Comparison of ENCODE assay signal across 7 mouse cellular contexts in the genomic region with DNA sequence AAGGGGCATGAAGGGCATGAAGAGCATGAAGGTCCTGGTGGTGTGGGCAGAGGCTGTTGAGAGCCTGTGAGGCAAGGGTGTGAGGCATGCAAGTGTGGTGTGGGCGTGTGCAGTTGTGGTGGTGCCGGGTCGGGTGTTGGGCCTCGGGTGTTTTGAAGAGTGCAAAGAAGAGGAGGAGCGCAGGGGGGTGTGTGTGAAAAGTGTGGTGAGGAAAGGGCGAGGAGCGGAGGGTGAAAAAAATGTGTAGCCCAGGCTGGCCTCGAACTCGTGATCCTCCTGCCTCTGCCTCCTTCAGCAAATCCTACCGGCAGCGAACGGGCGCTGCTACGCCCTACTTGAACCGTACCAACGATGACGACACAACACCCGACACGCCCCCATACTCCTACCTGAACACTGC. TPM values are rescaled to one million over a fixed set of nuclear protein-coding genes. Genes with fewer than 3 reads are reported as not detected.
DNase-seq lines count a peak whose midpoint lies in the region; ATAC-seq and TF ChIP-seq lines count a peak whose summit lies in the region.
"Not testable (repeated sequence)": the region's sequence is repeated elsewhere in the genome, so short reads cannot be mapped to it uniquely, and the experiment has no call there.

No protein-coding gene starts in this region.

- peak overlapping the region; percentile 28; the same call in 1 of the 2 replicates for H3K4me2 ChIP-seq in forebrain, embryonic 15.5 days (replicated peaks)
- H3K4me2 ChIP-seq in hindbrain, embryonic 13.5 days: peak overlapping the region; percentile 37
- H3K4me2 ChIP-seq in limb, embryonic 12.5 days: peak overlapping the region; percentile 42

- not testable (repeated sequence) for H3K9ac ChIP-seq in forebrain, embryonic 15.5 days (replicated peaks); hindbrain, embryonic 13.5 days; limb, embryonic 12.5 days (replicated peaks)

- H3K9me3 ChIP-seq in forebrain, embryonic 15.5 days; hindbrain, embryonic 13.5 days; limb, embryonic 12.5 days: not testable (repeated sequence)

- H3K36me3 ChIP-seq in forebrain, embryonic 15.5 days; hindbrain, embryonic 13.5 days; limb, embryonic 12.5 days: not testable (repeated sequence)

- TF ChIP-seq POLR2A in cortical plate, adult 2 months (IDR thresholded peaks at IDR 0.05; ENCODE audit: extremely low read depth, insufficient read depth, low read length): not testable (repeated sequence)

- WGBS in forebrain, embryonic 15.5 days: 55% methylated on average over 9 of the region's 19 CpGs
- WGBS in hindbrain, embryonic 13.5 days: 68% methylated on average over 9 of the region's 19 CpGs
- WGBS in limb, embryonic 12.5 days: 54% methylated on average over 9 of the region's 19 CpGs

- peak overlapping the region; percentile 37; the same call in 1 of the 2 replicates for H3K27ac ChIP-seq in cortical plate, adult 2 months (ENCODE audit: insufficient read depth, low read length)
- H3K27ac ChIP-seq in forebrain, embryonic 15.5 days (replicated peaks); hindbrain, embryonic 13.5 days; limb, embryonic 12.5 days: not testable (repeated sequence)

- not testable (repeated sequence) for H3K27me3 ChIP-seq in forebrain, embryonic 15.5 days; hindbrain, embryonic 13.5 days; limb, embryonic 12.5 days

- 0 out of 2 replicates have a peak, but pooled peaks have one; percentile 46 for ATAC-seq in forebrain, embryonic 15.5 days (replicated peaks)
- 0 out of 2 replicates have a peak, but pooled peaks have one; percentile 32 for ATAC-seq in hindbrain, embryonic 13.5 days (ENCODE audit: low FRiP score)
- ATAC-seq in limb, embryonic 12.5 days (ENCODE audit: insufficient number of reproducible peaks, insufficient read depth, low FRiP score, low TSS enrichment, low read depth): not testable (repeated sequence)
- peak; percentile 72 for ATAC-seq in megakaryocyte, adult 5-6 weeks (ENCODE audit: poor library complexity, severe bottlenecking)
- peak; percentile 66 for ATAC-seq in neutrophil, adult 5-6 weeks (ENCODE audit: extremely low read depth, insufficient number of reproducible peaks, low FRiP score, poor library complexity, severe bottlenecking)

- DNase-seq in MEL-GATA-1-ER (ENCODE audit: extremely low read depth, low read depth): peak; percentile 52

- TF ChIP-seq CTCF in cortical plate, adult 2 months (IDR thresholded peaks at IDR 0.05; ENCODE audit: extremely low read depth, insufficient read depth, low read length): not testable (repeated sequence)

- H3K4me3 ChIP-seq in cortical plate, adult 2 months (ENCODE audit: insufficient read depth, low read length): peak overlapping the region; percentile 34
- peak overlapping the region; percentile 30 for H3K4me3 ChIP-seq in forebrain, embryonic 15.5 days
- H3K4me3 ChIP-seq in hindbrain, embryonic 13.5 days: peak overlapping the region; percentile 21; the same call in 1 of the 2 replicates
- peak overlapping the region; percentile 27 for H3K4me3 ChIP-seq in limb, embryonic 12.5 days (replicated peaks)

- H3K4me1 ChIP-seq in cortical plate, adult 2 months (ENCODE audit: control insufficient read depth, insufficient read depth, low read length); forebrain, embryonic 15.5 days; hindbrain, embryonic 13.5 days (replicated peaks); limb, embryonic 12.5 days (replicated peaks): not testable (repeated sequence)

RNA-seq across cellular contexts. Expression of gene Pdia4, which starts 41.5 kb away (rescaled TPM):
- polyA plus RNA-seq in cortical plate, adult 2 months (2012; rRNA removed): 29.4 and 33.2 TPM in 2 replicates
- polyA plus RNA-seq in forebrain, embryonic 15.5 days (2015; fragmentation: Nextera tagmentation; extraction: Ambion mirVana): 145 TPM in 2 replicates
- polyA plus RNA-seq in hindbrain, embryonic 13.5 days (2015; fragmentation: Nextera tagmentation; extraction: Ambion mirVana): 177 and 180 TPM in 2 replicates
- polyA plus RNA-seq in limb, embryonic 12.5 days (2016; fragmentation: Nextera tagmentation; extraction: Ambion mirVana): 273 and 276 TPM in 2 replicates
- 50.6 and 54.3 TPM in 2 replicates for total RNA-seq in megakaryocyte, adult 5-6 weeks (2015)
- 166 TPM in 2 replicates for total RNA-seq in megakaryocyte, adult 5-6 weeks (2017)
- total RNA-seq in neutrophil, adult 5-6 weeks (2017): 114 and 126 TPM in 2 replicates

RNA-seq across cellular contexts. Expression of gene Zfp786, which starts 58.9 kb away (rescaled TPM):
- polyA plus RNA-seq in cortical plate, adult 2 months (2012; rRNA removed): 2.0 and 2.3 TPM in 2 replicates
- polyA plus RNA-seq in forebrain, embryonic 15.5 days (2015; fragmentation: Nextera tagmentation; extraction: Ambion mirVana): 17.3 and 18.5 TPM in 2 replicates
- polyA plus RNA-seq in hindbrain, embryonic 13.5 days (2015; fragmentation: Nextera tagmentation; extraction: Ambion mirVana): 15.3 and 16.6 TPM in 2 replicates
- polyA plus RNA-seq in limb, embryonic 12.5 days (2016; fragmentation: Nextera tagmentation; extraction: Ambion mirVana): 7.1 and 7.2 TPM in 2 replicates
- 0.05 TPM in 1 of 2 replicates, not detected in the other for total RNA-seq in megakaryocyte, adult 5-6 weeks (2015)
- total RNA-seq in megakaryocyte, adult 5-6 weeks (2017): not detected in 2 replicates
- not detected in 2 replicates for total RNA-seq in neutrophil, adult 5-6 weeks (2017)
